Mouse (Mus musculus): ENCODE results near the gene Gm16253. TPM values are rescaled to one million over a fixed set of nuclear protein-coding genes. Genes with fewer than 3 reads are reported as not detected.

Gene Gm16253
- polyA plus RNA-seq, 1 experiment from 2014 or later, result 2.0 TPM

DNA sequence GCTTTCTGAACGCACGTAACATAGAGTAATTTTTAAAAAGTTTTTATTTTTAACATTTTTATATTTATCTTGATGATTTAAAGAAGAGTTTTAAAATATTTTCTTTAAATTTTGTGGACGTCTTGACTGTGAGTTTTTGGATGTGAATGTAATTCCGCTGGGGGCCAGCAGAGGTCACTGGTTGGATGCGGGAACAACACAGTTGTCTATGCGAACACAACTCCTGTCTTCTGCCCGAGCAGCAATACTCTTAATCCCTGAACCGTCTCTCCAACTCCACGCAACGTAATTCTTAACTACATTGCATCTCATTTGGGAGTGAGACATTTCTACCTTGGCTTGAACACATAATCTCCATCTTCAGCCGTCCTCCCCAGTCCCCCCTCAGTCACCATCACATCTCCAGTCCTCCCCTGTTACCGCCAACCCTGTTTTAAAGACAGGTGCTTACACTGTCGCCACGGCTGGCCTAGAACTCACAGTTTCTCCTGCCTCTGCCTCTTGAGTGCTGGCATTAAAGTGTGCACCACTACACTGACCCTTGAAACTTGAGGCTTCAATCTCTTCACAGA, 29.3 kb upstream of the Gm16253 start:
- H3K4me2 ChIP-seq (replicated peaks), result peak overlapping the region; percentile 22; the same call in 1 of the 2 replicates
- WGBS, result 9% methylated on average over 14 of the region's 14 CpGs
- H3K4me1 ChIP-seq, result peaks cover 11% of the 10 kb centered on the region; the same call in 1 of the 2 replicates
- no peak overlapping the region for H3K27ac ChIP-seq (replicated peaks)
- 0 out of 2 replicates have a peak, but pooled peaks cover 3% of the 10 kb centered on the region for H3K27me3 ChIP-seq
- H3K36me3 ChIP-seq, result no peaks in the 10 kb centered on the region
- H3K9me3 ChIP-seq (replicated peaks), result no peaks in the 10 kb centered on the region
- no peak overlapping the region for H3K9ac ChIP-seq
- ATAC-seq (ENCODE audit: insufficient number of reproducible peaks, low FRiP score, low TSS enrichment, low read depth), result no peak
- 0 out of 2 replicates have a peak overlapping the region, but pooled peaks have one; percentile 9 for H3K4me3 ChIP-seq (replicated peaks)

DNA sequence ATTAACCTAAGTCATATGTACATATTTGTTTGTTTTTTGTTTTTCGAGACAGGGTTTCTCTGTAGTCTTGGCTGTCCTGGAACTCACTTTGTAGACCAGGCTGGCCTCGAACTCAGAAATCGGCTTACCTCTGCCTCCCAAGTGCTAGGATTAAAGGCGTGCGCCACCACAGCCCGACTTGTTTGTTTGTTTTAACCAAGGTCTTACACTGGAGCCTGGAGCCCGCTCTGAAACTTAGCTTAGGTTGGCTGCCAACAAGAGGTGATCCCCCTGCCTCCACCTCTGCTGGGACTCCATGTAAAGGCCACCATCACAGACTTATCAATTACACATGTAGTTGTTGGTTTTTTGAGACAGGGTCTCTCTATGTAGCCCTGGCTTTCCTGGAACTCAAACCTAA, 28.0 kb upstream of the Gm16253 start:
- ATAC-seq (ENCODE audit: insufficient number of reproducible peaks, low FRiP score, low TSS enrichment, low read depth), result no peak

DNA sequence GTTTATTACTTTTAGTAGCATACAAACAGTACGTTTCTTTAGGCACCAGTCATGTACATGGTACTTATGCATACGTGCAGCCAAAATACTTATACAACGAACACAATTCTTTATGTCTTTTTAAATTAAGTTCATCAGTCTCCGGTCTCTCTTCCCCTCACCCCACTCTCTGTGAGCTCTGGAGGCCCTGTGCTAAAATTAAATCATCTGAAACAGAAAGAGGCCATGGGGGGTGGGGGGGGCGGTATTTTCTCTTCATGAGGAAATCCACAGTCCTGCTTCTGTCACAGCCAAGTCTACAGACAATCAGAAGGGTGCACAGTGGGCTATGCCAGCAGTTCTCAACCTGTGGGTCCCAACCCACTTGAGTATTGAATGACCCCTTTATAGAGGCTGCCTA, 27.4 kb upstream of the Gm16253 start:
- H3K27ac ChIP-seq (replicated peaks), result no peak overlapping the region
- 63% methylated on average over 5 of the region's 5 CpGs for WGBS
- no peak overlapping the region for H3K9ac ChIP-seq
- H3K4me3 ChIP-seq (replicated peaks), result no peak overlapping the region
- no peaks in the 10 kb centered on the region for H3K27me3 ChIP-seq
- H3K4me2 ChIP-seq (replicated peaks), result no peak overlapping the region
- H3K4me1 ChIP-seq, result peaks cover 11% of the 10 kb centered on the region; the same call in 1 of the 2 replicates
- no peaks in the 10 kb centered on the region for H3K9me3 ChIP-seq (replicated peaks)
- no peak for ATAC-seq (ENCODE audit: insufficient number of reproducible peaks, low FRiP score, low TSS enrichment, low read depth)
- no peaks in the 10 kb centered on the region for H3K36me3 ChIP-seq

More for the DNA sequence above, 28.0 kb upstream of the Gm16253 start:
- Histone ChIP-seq H3K27ac (replicated peaks) (no peak overlapping the region), H3K4me2 (replicated peaks) (no peak overlapping the region), H3K4me3 (replicated peaks) (no peak overlapping the region), H3K9me3 (replicated peaks) (no peaks in the 10 kb centered on the region), H3K36me3 (no peaks in the 10 kb centered on the region), H3K9ac (no peak overlapping the region), H3K4me1 (peaks cover 11% of the 10 kb centered on the region; the same call in 1 of the 2 replicates), H3K27me3 (no peaks in the 10 kb centered on the region)
- 74% methylated on average over 7 of the region's 7 CpGs for WGBS

DNA sequence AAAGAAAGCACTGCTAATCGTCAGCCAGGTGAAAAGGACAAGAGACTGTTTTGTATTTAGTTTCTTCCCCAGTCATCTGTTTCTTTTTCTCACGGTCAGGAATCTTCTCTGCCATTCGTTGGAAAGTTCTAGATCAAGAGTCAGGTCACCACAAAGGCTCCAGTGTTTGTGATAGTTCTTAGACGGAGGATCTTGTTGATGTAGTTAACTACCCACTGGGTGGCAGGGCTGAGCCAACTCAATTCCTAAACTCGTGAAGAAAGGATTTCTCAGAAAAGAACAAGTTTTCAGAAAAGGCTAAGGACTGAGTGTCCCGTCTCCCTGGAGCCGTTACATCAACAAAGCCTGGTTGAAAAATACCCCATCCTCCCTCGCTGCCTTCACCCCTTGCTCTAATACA, 25.6 kb upstream of the Gm16253 start:
- no peaks in the 10 kb centered on the region for H3K36me3 ChIP-seq
- H3K4me1 ChIP-seq, result peaks cover 30% of the 10 kb centered on the region
- H3K9me3 ChIP-seq (replicated peaks), result no peaks in the 10 kb centered on the region
- no peak overlapping the region for H3K9ac ChIP-seq
- no peaks in the 10 kb centered on the region for H3K27me3 ChIP-seq
- H3K4me2 ChIP-seq (replicated peaks), result no peak overlapping the region
- no peak overlapping the region for H3K4me3 ChIP-seq (replicated peaks)
- no peak for ATAC-seq (ENCODE audit: insufficient number of reproducible peaks, low FRiP score, low TSS enrichment, low read depth)
- WGBS, result 9% methylated on average over 8 of the region's 8 CpGs
- H3K27ac ChIP-seq (replicated peaks), result peak overlapping the region; percentile 34

DNA sequence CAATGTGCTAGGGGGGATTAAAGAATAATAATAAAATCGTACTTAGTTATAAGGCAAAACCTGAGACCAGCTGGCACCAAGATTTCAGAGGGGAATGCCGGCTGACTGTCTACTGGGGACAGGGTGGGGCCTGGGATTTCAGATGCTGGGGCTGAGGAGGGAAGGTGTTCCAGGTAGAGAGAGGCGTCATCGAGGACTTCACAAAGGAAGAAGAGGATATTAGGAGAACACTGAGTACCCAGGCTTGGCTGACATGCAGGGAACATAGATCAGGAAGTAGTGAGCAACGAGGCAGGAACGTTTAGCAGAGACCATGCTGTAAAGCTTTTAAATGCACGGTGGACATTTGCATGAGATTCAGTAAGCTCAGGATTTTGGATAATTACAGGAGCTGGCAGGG, 24.9 kb upstream of the Gm16253 start:
- Histone ChIP-seq H3K4me2 (replicated peaks) (no peak overlapping the region), H3K27me3 (no peaks in the 10 kb centered on the region), H3K9ac (no peak overlapping the region), H3K36me3 (no peaks in the 10 kb centered on the region), H3K9me3 (replicated peaks) (no peaks in the 10 kb centered on the region), H3K27ac (replicated peaks) (peak overlapping the region; percentile 34; the same call in 1 of the 2 replicates), H3K4me3 (replicated peaks) (no peak overlapping the region), H3K4me1 (peaks cover 35% of the 10 kb centered on the region)
- ATAC-seq (ENCODE audit: insufficient number of reproducible peaks, low FRiP score, low TSS enrichment, low read depth), result no peak
- 62% methylated on average over 7 of the region's 7 CpGs for WGBS

DNA sequence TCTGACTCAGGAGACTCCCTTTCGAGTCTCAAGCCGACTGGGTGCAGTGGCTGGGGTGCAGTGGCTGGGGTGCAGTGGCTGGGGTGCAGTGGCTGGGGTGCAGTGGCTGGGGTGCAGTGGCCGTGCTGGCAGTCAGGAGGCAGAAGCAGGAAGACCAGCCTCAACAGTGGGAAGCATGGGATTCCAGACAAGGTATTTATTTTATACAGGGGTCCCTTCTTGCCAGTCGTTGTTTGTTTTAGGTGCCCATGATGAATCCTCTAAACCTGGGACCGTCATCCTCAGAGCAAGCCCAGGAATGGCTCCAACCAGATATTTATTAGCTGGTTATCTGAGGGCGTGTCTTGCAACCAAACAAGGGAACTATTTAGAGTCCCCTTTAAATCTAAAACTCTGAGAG, 23.2 kb upstream of the Gm16253 start:
- Histone ChIP-seq H3K36me3 (no peaks in the 10 kb centered on the region), H3K4me2 (replicated peaks) (no peak overlapping the region), H3K27ac (replicated peaks) (no peak overlapping the region), H3K4me1 (peaks cover 38% of the 10 kb centered on the region), H3K9ac (no peak overlapping the region), H3K27me3 (no peaks in the 10 kb centered on the region), H3K4me3 (replicated peaks) (no peak overlapping the region), H3K9me3 (replicated peaks) (no peaks in the 10 kb centered on the region)
- WGBS, result 78% methylated on average over 6 of the region's 6 CpGs
- ATAC-seq (ENCODE audit: insufficient number of reproducible peaks, low FRiP score, low TSS enrichment, low read depth), result no peak

DNA sequence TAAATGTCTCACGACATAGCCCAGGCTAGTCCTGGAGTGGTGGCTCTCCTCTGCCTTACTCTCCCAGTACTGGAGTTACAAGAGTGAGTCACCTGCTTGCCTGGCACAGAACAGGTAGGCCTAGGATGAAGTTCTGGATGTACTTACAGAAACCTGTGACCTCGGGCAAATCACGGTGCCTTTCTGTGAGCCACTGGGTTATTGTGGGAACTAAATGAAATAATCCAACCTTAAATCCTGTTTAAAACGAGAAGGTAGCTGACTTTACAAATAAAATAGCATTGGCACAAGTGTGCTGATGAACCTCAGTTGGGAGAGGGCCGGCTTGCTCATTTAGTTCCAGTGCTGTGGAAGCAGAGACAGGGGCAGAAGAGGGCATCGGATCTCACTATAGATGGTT, 22.5 kb upstream of the Gm16253 start:
- Histone ChIP-seq H3K9ac (no peak overlapping the region), H3K4me3 (replicated peaks) (no peak overlapping the region), H3K27me3 (no peaks in the 10 kb centered on the region), H3K4me1 (peaks cover 39% of the 10 kb centered on the region), H3K4me2 (replicated peaks) (no peak overlapping the region), H3K36me3 (no peaks in the 10 kb centered on the region), H3K9me3 (replicated peaks) (no peaks in the 10 kb centered on the region), H3K27ac (replicated peaks) (peak overlapping the region; percentile 97)
- 75% methylated on average over 6 of the region's 6 CpGs for WGBS
- ATAC-seq (ENCODE audit: insufficient number of reproducible peaks, low FRiP score, low TSS enrichment, low read depth), result no peak

DNA sequence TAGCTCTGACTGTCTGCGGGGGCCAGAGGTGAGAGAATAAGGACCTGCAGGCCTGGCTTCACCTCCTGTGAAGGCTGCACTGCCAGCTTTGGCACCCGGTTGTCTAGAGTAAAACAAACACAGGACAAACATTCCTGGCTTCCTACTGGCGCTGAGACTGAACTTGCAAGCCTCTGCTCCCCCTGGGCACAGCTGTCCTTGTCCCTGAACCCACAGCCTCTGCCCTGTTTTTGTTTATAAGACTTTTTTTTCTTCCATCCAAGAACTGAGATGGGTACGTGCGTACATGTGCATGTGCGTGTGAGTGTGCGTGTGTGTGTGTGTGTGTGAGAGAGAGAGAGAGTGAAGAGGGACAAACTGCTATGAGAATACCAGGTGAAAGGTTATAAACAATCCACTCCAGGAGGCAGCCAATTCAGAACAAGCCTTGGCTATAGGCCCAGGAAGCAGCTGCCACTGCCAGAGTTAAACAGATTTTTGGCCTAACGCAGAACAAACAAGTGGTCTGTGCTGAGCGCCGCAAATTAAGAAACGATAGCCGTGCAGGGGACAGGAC, 21.7 kb upstream of the Gm16253 start:
- WGBS, result 29% methylated on average over 12 of the region's 12 CpGs
- Histone ChIP-seq H3K4me1 (peaks cover 48% of the 10 kb centered on the region), H3K9me3 (replicated peaks) (no peaks in the 10 kb centered on the region), H3K9ac (no peak overlapping the region), H3K4me3 (replicated peaks) (no peak overlapping the region), H3K36me3 (peaks cover 7% of the 10 kb centered on the region), H3K4me2 (replicated peaks) (0 out of 2 replicates have a peak overlapping the region, but pooled peaks have one; percentile 0), H3K27me3 (no peaks in the 10 kb centered on the region), H3K27ac (replicated peaks) (peak overlapping the region; percentile 97)
- no peak for ATAC-seq (ENCODE audit: insufficient number of reproducible peaks, low FRiP score, low TSS enrichment, low read depth)

DNA sequence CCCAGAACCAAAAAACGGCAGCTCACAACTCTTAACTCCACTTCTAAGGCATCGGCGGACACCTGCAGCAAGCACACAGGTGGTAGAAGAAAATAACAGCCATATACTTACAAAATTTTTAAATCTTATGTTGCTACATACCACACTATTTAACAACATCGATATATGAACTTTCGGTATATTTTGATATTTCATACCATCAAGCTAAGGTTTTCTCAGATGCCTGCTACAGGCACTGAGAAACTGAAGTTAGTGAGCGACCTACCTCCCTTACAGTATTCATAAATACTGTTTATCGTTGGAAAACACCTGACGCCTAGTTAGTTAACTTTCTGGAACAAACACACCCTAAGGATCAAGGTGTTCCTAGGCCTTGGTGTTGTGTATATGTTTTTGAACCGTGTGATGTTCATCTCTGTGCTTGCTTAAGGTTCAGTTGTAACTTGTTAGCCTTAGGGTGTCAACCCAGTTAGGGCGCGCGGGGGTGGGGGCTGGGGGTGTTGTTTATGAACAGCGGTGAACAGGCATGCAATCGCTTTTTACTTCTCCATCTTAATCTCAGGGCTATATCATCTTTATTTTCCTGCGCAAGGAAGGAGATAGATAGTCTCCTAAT, 20.7 kb upstream of the Gm16253 start:
- Histone ChIP-seq H3K36me3 (peaks cover 17% of the 10 kb centered on the region), H3K4me3 (replicated peaks) (peak overlapping the region; percentile 78; the same call in 1 of the 2 replicates), H3K27me3 (no peaks in the 10 kb centered on the region), H3K27ac (replicated peaks) (peak overlapping the region; percentile 97), H3K4me1 (peaks cover 55% of the 10 kb centered on the region), H3K4me2 (replicated peaks) (peak overlapping the region; percentile 73), H3K9me3 (replicated peaks) (no peaks in the 10 kb centered on the region), H3K9ac (no peak overlapping the region)
- WGBS, result 62% methylated on average over 15 of the region's 15 CpGs
- no peak for ATAC-seq (ENCODE audit: insufficient number of reproducible peaks, low FRiP score, low TSS enrichment, low read depth)

DNA sequence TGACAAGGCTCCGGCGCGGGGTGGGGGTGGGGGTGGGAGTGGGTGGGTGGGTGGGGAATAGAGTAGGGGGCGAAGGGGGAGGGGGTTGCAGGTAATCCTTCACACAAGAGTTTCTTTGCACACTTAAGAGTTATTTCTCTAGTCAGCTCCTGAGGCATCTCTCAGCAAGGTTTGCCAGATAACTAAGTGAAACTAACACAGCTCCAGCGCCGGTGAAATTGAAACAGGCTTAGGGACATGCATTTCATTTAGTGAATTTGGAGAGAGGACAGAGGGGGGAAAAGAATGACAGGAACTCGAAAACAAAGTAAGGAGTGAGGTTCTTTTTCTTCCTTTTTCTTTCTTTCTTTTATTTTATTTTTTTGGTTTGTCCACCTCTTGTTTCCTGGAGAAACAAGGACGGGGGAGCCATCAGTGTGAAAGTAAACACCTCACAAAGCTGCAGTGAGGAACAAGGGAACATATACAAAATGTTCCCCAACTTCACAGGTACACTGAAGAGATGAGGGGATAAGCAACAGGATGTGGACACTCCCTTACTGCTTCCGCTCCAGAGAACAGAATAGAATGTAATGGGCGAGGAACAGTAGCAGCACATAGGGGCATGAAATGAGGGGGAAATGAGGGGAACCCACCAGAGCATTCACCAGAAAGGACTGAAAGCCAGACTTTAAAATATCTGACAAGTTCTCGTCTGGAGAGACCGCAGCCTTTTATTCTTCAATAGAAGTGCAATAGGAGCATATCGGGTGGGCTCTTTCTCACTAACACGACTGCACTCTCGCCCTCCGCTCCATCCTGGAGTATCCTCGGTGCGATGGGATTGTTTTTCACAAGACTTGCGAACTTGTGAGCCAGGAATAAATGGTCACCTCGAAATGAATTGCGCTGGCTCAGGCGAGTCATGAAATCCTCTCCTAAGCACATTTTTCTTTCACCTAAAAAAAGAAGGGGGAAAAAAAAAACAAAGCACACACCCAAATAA, 19.8 kb upstream of the Gm16253 start:
- Histone ChIP-seq H3K27me3 (no peaks in the 10 kb centered on the region), H3K4me3 (replicated peaks) (peak overlapping the region; percentile 78), H3K36me3 (peaks cover 21% of the 10 kb centered on the region), H3K27ac (replicated peaks) (peak overlapping the region; percentile 97), H3K9ac (peak overlapping the region; percentile 60), H3K9me3 (replicated peaks) (no peaks in the 10 kb centered on the region), H3K4me2 (replicated peaks) (peak overlapping the region; percentile 73), H3K4me1 (peaks cover 54% of the 10 kb centered on the region)
- 6% methylated on average over 22 of the region's 22 CpGs for WGBS
- ATAC-seq (ENCODE audit: insufficient number of reproducible peaks, low FRiP score, low TSS enrichment, low read depth), result no peak

DNA sequence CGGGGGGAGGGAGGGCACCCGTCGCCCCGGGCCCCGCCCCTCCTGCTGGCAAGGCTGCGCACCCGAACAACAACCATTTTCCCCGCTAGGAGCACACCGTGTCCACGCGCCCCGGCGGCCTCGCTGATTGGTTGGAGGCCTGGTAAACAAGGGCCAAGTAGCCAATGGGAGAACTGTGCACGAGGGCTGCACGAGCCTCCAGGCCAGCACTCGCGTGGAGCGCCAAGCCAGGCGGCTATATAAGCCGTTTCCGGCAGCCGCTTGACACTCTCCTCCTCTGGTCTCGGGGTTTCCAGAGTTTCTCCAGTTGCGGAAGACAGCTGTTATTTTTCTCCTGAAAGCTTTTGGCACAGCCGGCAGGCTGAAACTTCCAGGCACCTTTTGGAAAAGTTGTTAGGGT, 19.1 kb upstream of the Gm16253 start, which contains the start of gene Txnip:
Gene Txnip (plus strand): TSS at position 264 of the 400 bp plus-strand sequence.
- H3K27me3 ChIP-seq, result no peaks in the 10 kb centered on the region
- peaks cover 59% of the 10 kb centered on the region for H3K4me1 ChIP-seq
- under 1% methylated on average over 26 of the region's 26 CpGs for WGBS
- H3K9ac ChIP-seq, result peak within 1 kb of the TSS; percentile 87
- ATAC-seq (ENCODE audit: insufficient number of reproducible peaks, low FRiP score, low TSS enrichment, low read depth), result peak; percentile 97
- H3K4me2 ChIP-seq (replicated peaks), result peak within 1 kb of the TSS; percentile 73
- H3K27ac ChIP-seq (replicated peaks), result peak within 1 kb of the TSS; percentile 97
- peaks cover 21% of the 10 kb centered on the region for H3K36me3 ChIP-seq
- no peaks in the 10 kb centered on the region for H3K9me3 ChIP-seq (replicated peaks)
- H3K4me3 ChIP-seq (replicated peaks), result peak within 1 kb of the TSS; percentile 78
